Mouse (Mus musculus) kidney, embryonic 14.5 days (tissue): ENCODE results near the gene Ildr2. TPM values are rescaled to one million over a fixed set of nuclear protein-coding genes. Genes with fewer than 3 reads are reported as not detected.

ENCODE experiments used
- ATAC-seq: fragments of 200-750 bp; cut with Nextera tagmentation; 2 replicates; pipeline ENCODE4 v1.8.0; 2017; ENCODE audit warnings: moderate number of reproducible peaks, mild to moderate bottlenecking, moderate TSS enrichment, moderate library complexity; ENCODE audit not compliant: low FRiP score, low TSS enrichment
- H3K27ac ChIP-seq: fragments of 300-500 bp; sonication (generic); 2 replicates; pipeline ENCODE4 v1.5.1; 2014; ENCODE audit warnings: low read depth, mild to moderate bottlenecking, low read length, moderate library complexity, mixed read lengths
- H3K27me3 ChIP-seq: fragments of 300-500 bp; sonication (generic); 2 replicates; pipeline ENCODE4 v1.6.1; 2014; ENCODE audit warnings: mild to moderate bottlenecking, low read length; ENCODE audit not compliant: control insufficient read depth, insufficient read depth
- H3K36me3 ChIP-seq: fragments of 300-500 bp; sonication (generic); 2 replicates; pipeline ENCODE4 v1.6.1; 2014; ENCODE audit warnings: low read length, mixed read lengths; ENCODE audit not compliant: control insufficient read depth, insufficient read depth
- H3K4me1 ChIP-seq: fragments of 300-500 bp; sonication (generic); 2 replicates; pipeline ENCODE4 v1.6.1; 2014; ENCODE audit warnings: low read length, mixed read lengths; ENCODE audit not compliant: control insufficient read depth, insufficient read depth
- H3K4me2 ChIP-seq: fragments of 300-500 bp; sonication (generic); replicated peaks from 2 replicates; pipeline ENCODE4 v1.6.1; 2014; ENCODE audit warnings: low read depth, mild to moderate bottlenecking, low read length
- H3K4me3 ChIP-seq: fragments of 300-500 bp; sonication (generic); 2 replicates; pipeline ENCODE4 v1.5.1; 2014; ENCODE audit warnings: mild to moderate bottlenecking, low read length
- H3K9ac ChIP-seq: fragments of 300-500 bp; sonication (generic); 2 replicates; pipeline ENCODE4 v1.6.1; 2014; ENCODE audit warnings: low read depth, mild to moderate bottlenecking, low read length, moderate library complexity
- H3K9me3 ChIP-seq: fragments of 300-500 bp; sonication (generic); 2 replicates; pipeline ENCODE4 v1.6.1; 2016; ENCODE audit warnings: low read length; ENCODE audit not compliant: control insufficient read depth
- WGBS: fragments of 180-500 bp; shearing (Covaris S2); extraction: QIAGEN DNeasy Blood & Tissue Kit; methylation state at CpG from one replicate; pipeline ENCODE4 v1.1.7; 2014; 5-methylcytosine and 5-hydroxymethylcytosine counted together
- polyA plus RNA-seq: library from polyadenylated mRNA; unstranded; fragments of >200 nt; fragmentation: Nextera tagmentation; extraction: Ambion mirVana; gene quantifications from 2 replicates; pipeline ENCODE4 v1.2.1, GENCODE M21; 2014

The Ildr2 gene
- polyA plus RNA-seq, result 1.2 and 1.3 TPM in 2 replicates

DNA sequence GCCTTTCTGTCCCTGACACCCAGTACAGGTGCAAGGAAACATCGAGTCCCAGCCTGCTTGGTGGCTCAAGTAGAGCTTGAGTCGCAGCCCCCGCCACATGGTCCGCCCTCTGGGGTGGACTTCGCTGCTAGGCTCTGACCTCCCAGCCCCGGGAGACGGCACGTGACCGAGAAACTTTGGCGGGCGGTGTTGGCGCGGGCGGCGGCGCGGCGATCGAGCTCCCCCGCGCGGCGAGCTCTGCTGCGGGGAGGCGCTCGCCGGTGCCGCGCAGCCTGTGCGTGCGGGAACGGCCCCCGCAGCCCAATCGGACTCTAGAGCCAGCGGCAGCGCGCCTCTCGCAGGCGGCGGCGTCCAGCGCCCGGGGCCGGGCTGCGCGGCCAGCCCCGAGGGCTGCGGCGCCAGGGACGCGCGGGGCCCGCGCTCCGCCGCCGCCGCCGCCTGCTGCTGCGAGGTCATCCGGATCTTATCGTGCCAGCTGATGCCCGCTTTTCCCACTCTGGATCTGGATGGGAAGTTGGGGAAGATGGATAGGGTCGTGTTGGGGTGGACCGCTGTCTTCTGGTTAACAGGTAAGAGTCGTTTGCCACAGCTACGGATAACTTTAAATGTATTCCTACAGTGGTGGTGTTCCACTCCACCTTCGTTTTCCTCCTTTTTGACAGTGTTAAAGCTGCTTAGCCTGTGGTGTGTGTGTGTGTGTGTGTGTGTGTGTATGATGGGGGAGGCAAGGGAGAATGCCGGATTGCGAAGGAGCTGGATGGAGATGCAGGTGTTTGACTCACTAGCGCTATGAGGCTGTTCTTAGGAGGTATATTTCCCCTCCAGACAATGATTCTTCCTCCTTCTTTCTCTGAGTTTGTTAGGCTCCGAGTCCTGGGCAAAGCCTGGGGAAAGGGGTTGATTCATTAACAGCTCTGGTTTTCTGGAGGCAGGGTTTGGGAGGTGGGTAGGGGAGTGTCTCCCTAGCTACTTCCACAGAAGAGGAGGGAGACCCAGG, at the start of gene Ildr2:
Gene Ildr2, plus strand, starts transcription at position 242 of the 997 bp plus-strand sequence.
- peaks cover 28% of the 10 kb centered on the region for H3K27me3 ChIP-seq
- no peaks in the 10 kb centered on the region for H3K9me3 ChIP-seq
- peaks cover 3% of the 10 kb centered on the region; the same call in 1 of the 2 replicates for H3K4me1 ChIP-seq
- no peak within 1 kb of the TSS for H3K27ac ChIP-seq
- H3K4me2 ChIP-seq, result peak within 1 kb of the TSS; percentile 80
- H3K36me3 ChIP-seq, result no peaks in the 10 kb centered on the region
- peak within 1 kb of the TSS; percentile 51; the same call in 1 of the 2 replicates for H3K9ac ChIP-seq
- peak within 1 kb of the TSS; percentile 34 for H3K4me3 ChIP-seq
- peak; percentile 85 for ATAC-seq
- under 1% methylated on average over 71 of the region's 72 CpGs for WGBS

DNA sequence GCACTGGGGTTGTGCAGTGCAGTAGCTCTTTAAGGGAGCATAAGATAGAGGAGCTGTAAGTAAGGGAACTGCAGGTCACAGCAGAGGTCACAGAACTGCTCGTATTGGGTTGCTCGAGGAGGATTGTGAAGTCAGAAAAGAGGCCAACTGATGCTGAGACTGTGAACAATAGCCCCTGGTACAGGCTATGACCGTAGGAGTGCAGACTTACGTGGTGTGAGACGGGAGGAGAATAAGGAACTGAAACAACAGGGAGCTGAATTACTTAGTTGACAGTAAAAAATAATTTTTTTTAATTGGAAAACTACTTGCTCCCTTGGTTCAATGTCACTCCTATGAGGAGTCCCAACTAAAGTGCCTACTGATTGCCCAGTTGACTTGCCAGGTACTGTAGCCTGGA, 49.8 kb upstream of the Ildr2 start:
- ATAC-seq, result no peak
- Histone ChIP-seq H3K4me1 (no peaks in the 10 kb centered on the region), H3K27ac (no peak overlapping the region), H3K27me3 (no peaks in the 10 kb centered on the region), H3K4me2 (no peak overlapping the region), H3K36me3 (no peaks in the 10 kb centered on the region), H3K9me3 (no peaks in the 10 kb centered on the region), H3K9ac (no peak overlapping the region), H3K4me3 (no peak overlapping the region)
- WGBS, result 36% methylated on average over 5 of the region's 5 CpGs

GRCm38 (mm10) chr1:166205159-166205558, 48.8 kb upstream of the Ildr2 start:
- H3K4me2 ChIP-seq, result no peak overlapping the region
- WGBS, result 42% methylated on average over 3 of the region's 3 CpGs
- H3K27ac ChIP-seq, result no peak overlapping the region
- no peaks in the 10 kb centered on the region for H3K27me3 ChIP-seq
- H3K4me1 ChIP-seq, result no peaks in the 10 kb centered on the region
- H3K4me3 ChIP-seq, result no peak overlapping the region
- H3K36me3 ChIP-seq, result no peaks in the 10 kb centered on the region
- no peaks in the 10 kb centered on the region for H3K9me3 ChIP-seq
- no peak overlapping the region for H3K9ac ChIP-seq
- no peak for ATAC-seq

DNA sequence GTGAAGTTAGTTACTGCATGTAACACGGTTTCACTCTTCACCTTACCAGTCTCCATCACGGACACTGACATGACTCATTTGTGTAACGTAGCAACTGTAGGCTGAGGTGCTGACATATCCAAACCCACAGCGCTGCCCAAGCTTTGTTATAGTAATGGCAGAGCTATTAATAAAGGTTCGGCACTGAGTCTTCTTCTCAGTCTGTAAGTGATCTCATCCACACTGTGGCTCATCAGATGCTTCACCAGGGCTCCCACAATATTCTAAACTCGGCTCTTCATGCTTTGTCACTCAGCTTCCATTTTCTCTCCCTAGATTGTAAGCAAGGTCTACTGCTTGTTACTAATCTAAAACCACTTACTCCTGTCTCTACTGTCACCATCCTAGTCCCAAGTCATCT, 44.6 kb upstream of the Ildr2 start:
- no peak overlapping the region for H3K4me2 ChIP-seq
- H3K4me1 ChIP-seq, result no peaks in the 10 kb centered on the region
- H3K9me3 ChIP-seq, result no peaks in the 10 kb centered on the region
- H3K9ac ChIP-seq, result no peak overlapping the region
- H3K27me3 ChIP-seq, result no peaks in the 10 kb centered on the region
- no peak for ATAC-seq
- H3K36me3 ChIP-seq, result no peaks in the 10 kb centered on the region
- 90% methylated on average over 6 of the region's 6 CpGs for WGBS
- H3K4me3 ChIP-seq, result no peak overlapping the region
- no peak overlapping the region for H3K27ac ChIP-seq

GRCm38 (mm10) chr1:166214181-166214580, 39.8 kb upstream of the Ildr2 start:
- no peaks in the 10 kb centered on the region for H3K36me3 ChIP-seq
- no peak overlapping the region for H3K4me2 ChIP-seq
- no peak overlapping the region for H3K9ac ChIP-seq
- no peaks in the 10 kb centered on the region for H3K9me3 ChIP-seq
- ATAC-seq, result no peak
- H3K4me1 ChIP-seq, result no peaks in the 10 kb centered on the region
- H3K27me3 ChIP-seq, result no peaks in the 10 kb centered on the region
- whole genome bisulfite sequencing, result 80% methylated on average over 4 of the region's 4 CpGs
- H3K4me3 ChIP-seq, result no peak overlapping the region
- H3K27ac ChIP-seq, result no peak overlapping the region

DNA sequence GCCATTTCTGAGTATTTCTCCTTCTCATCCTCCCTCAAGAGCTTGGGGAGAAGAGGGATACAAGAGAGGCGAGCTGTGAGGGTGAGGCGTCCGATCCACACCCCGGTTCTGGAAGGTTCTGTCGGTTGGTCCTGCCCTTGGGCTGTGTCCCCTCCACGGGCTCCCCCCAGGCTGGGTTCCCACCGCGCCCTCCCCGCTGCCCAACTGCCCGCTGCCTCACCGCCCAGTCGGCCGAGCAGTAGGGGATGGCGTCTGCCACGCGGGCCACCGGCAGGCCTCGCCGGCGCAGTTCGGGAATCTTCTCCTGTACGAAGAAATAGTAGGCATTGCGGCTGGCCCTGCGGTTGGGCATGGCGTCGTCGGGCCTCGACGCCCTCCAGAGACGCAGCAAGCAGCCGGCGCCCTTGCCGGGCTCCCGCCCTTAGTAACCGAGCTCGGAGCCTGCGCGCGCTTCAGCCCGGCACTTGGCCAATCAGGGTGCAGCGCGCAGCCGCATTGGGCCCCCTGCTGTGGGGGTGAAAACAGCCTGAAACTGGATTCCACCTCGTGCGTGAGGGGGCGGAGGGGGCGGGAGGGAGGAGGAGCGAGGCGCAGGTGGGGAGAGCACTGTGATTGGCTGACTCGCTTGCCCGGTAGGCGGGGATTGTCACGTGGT, 15.5 kb upstream of the Ildr2 start, which contains the start of gene Mael:
Gene Mael, minus strand, starts transcription at position 433 of the 655 bp plus-strand sequence.
- Histone ChIP-seq H3K9ac (no peak within 1 kb of the TSS), H3K4me2 (no peak within 1 kb of the TSS), H3K4me3 (no peak within 1 kb of the TSS), H3K27me3 (no peaks in the 10 kb centered on the region), H3K4me1 (no peaks in the 10 kb centered on the region), H3K9me3 (peaks cover 8% of the 10 kb centered on the region), H3K27ac (no peak within 1 kb of the TSS), H3K36me3 (no peaks in the 10 kb centered on the region)
- no peak for ATAC-seq
- 88% methylated on average over 53 of the region's 53 CpGs for WGBS

- WGBS, result 86% methylated on average over 6 of the region's 6 CpGs
- Histone ChIP-seq H3K9ac (no peak overlapping the region), H3K27ac (no peak overlapping the region), H3K9me3 (no peaks in the 10 kb centered on the region), H3K4me3 (no peak overlapping the region), H3K4me2 (no peak overlapping the region), H3K4me1 (no peaks in the 10 kb centered on the region), H3K27me3 (no peaks in the 10 kb centered on the region), H3K36me3 (no peaks in the 10 kb centered on the region)
- no peak for ATAC-seq
Observed at GRCm38 (mm10) chr1:166244285-166244684, 9.7 kb upstream of the Ildr2 start.

DNA sequence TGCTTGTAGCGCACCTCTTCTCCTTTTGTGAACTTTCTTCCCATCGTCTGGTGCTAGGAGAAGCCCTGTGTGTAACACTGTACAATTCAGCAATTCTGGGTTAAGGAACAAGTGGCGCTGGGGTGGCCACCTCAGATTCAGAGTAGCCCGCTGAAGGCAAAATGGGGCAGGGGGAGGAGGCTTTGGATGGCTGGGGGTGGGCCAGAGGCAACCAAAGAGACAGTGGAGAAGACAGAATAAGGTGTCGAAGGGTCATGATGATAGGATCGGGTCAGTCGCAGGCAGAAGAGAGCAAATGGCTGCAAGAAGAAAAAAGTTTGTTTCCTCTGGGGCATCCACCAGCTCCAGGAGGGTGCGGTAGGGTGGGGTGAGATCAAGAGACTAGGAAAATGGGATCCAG, 1.2 kb downstream of the Ildr2 start:
- WGBS, result 21% methylated on average over 8 of the region's 8 CpGs
- Histone ChIP-seq H3K9me3 (no peaks in the 10 kb centered on the region), H3K36me3 (no peaks in the 10 kb centered on the region), H3K27me3 (peaks cover 28% of the 10 kb centered on the region), H3K27ac (no peak overlapping the region), H3K4me1 (peaks cover 3% of the 10 kb centered on the region; the same call in 1 of the 2 replicates), H3K4me3 (peak overlapping the region; percentile 34), H3K4me2 (peak overlapping the region; percentile 80), H3K9ac (no peak overlapping the region)
- ATAC-seq, result no peak

DNA sequence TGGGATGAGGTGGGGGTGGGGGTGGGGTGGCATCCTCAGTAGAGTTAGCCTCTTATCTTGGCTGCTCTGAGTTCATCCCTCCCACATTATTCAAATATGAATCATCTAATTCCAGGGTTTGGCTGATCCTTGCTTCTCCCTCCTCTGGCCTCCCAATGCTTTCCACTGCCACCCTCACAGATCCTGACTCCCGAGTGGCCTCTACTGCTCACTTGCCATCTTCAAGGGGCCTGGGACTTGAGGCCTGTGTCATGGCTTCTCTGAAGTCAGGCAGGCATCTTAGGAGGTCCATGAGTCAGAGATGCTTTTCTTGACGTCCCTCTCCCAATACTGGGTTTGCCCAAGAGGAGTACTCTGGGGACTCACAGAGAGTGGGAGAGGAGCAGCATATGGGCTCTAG, 1.7 kb downstream of the Ildr2 start:
- H3K27me3 ChIP-seq, result peaks cover 28% of the 10 kb centered on the region
- ATAC-seq, result no peak
- H3K9me3 ChIP-seq, result no peaks in the 10 kb centered on the region
- WGBS, result 61% methylated on average over 2 of the region's 2 CpGs
- no peak overlapping the region for H3K27ac ChIP-seq
- no peak overlapping the region for H3K9ac ChIP-seq
- no peak overlapping the region for H3K4me3 ChIP-seq
- no peaks in the 10 kb centered on the region for H3K36me3 ChIP-seq
- H3K4me2 ChIP-seq, result no peak overlapping the region
- H3K4me1 ChIP-seq, result peaks cover 3% of the 10 kb centered on the region; the same call in 1 of the 2 replicates
